Mouse (Mus musculus) v-Abl transformed pro-B cells (cell line): Measurements from ENCODE around the gene Homer2.

Experiments used
- in situ Hi-C, 2 experiments: fragments of 400-800 bp; cut with MboI; formaldehyde crosslinking; loops; one replicate each; pipeline ENCODE4 v1.15.1; 2025; ENCODE audit not compliant: unreplicated experiment in 2 of 2

The Homer2 gene

GRCm38 (mm10) chr7:81707471-81708140 is at the start of gene Homer2:
TSS of gene Homer2 (minus strand) at chr7:81707527.
- in situ Hi-C loops = no loop called here

- in situ Hi-C loops = no loop called here
Measured at GRCm38 (mm10) chr7:81747956-81748355, 40.6 kb upstream of the Homer2 start.

GRCm38 (mm10) chr7:81744145-81744544 is 36.8 kb upstream of the Homer2 start:
- in situ Hi-C loops = no loop called here

GRCm38 (mm10) chr7:81740010-81740409 is 32.7 kb upstream of the Homer2 start:
- in situ Hi-C loops = no loop called here

- in situ Hi-C loops = no loop called here
Measured at GRCm38 (mm10) chr7:81738720-81739385, 31.5 kb upstream of the Homer2 start.

GRCm38 (mm10) chr7:81735300-81736048 is 28.1 kb upstream of the Homer2 start:
- in situ Hi-C loops = no loop called here

- in situ Hi-C loops = no loop called here
Measured at GRCm38 (mm10) chr7:81732183-81733089, 25.1 kb upstream of the Homer2 start.

GRCm38 (mm10) chr7:81731181-81731651 is 23.9 kb upstream of the Homer2 start:
- in situ Hi-C loops = no loop called here

GRCm38 (mm10) chr7:81729787-81730186 is 22.5 kb upstream of the Homer2 start:
- in situ Hi-C loops = no loop called here

- in situ Hi-C loops = no loop called here
Measured at GRCm38 (mm10) chr7:81727716-81728115, 20.4 kb upstream of the Homer2 start.

GRCm38 (mm10) chr7:81726728-81727005 is 19.3 kb upstream of the Homer2 start:
- in situ Hi-C loops = no loop called here

- in situ Hi-C loops = no loop called here
Measured at GRCm38 (mm10) chr7:81725986-81726727, 18.8 kb upstream of the Homer2 start.

GRCm38 (mm10) chr7:81723851-81724250 is 16.5 kb upstream of the Homer2 start:
- in situ Hi-C loops = no loop called here

- in situ Hi-C loops = no loop called here
Measured at GRCm38 (mm10) chr7:81721271-81721670, 13.9 kb upstream of the Homer2 start.

GRCm38 (mm10) chr7:81719216-81719661 is 11.9 kb upstream of the Homer2 start:
- in situ Hi-C loops = no loop called here

GRCm38 (mm10) chr7:81718657-81719056 is 11.3 kb upstream of the Homer2 start:
- in situ Hi-C loops = no loop called here

- in situ Hi-C loops = no loop called here
Measured at GRCm38 (mm10) chr7:81710166-81710565, 2.8 kb upstream of the Homer2 start.

GRCm38 (mm10) chr7:81708165-81708564 is 838 bp upstream of the Homer2 start:
- in situ Hi-C loops = no loop called here

- in situ Hi-C loops = no loop called here
Measured at GRCm38 (mm10) chr7:81706416-81707391, 623 bp downstream of the Homer2 start.
